Mouse (Mus musculus): ENCODE data around the gene Gm17728.
"Not testable (repeated sequence)": the region's sequence is repeated elsewhere in the genome, so short reads cannot be mapped to it uniquely, and the experiment has no call there.

Gene Gm17728

DNA sequence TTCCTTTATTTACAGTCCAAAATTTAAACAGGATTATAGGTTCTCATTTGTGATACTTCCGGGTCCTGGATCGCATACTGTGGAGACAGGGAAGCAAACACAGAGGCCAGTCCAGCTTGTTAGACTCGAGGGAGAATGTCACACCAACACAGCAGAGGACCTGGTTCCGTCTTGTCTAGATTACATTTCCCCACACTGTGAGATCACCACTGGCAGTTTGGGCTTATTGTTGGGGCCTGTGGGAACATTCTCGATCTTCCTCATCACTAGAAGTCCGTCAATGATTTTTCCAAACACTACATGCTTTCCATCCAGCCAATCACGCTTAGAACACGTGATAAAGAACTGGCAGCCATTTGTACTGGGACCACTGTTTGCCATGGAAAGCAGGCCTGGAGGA lies at the start of gene Gm17728:
Gene Gm17728, plus strand, starts transcription at position 301 of the 400 bp plus-strand sequence.
- not testable (repeated sequence) for DNase-seq (ENCODE audit: low read depth, low spot score)

DNA sequence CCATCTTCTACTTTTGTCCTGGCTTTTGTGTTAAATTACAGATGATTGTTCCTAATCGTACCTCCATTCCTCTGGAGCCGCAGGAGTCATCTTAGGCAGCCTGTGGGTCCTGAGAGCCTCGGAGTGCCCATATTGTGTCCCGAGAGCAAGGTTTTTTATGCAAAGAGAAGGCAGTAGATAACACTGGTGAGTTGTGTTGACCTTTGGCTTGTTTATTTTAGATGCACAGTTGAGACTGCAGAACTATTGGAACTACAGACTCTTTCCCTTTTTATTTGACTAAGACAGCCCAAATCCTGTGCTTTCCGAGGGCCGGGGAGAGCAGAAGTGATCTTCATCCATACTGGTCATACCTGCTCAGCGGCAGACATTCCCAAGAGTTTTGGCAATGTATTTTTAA lies 24.4 kb upstream of the Gm17728 start:
- no peak for DNase-seq (ENCODE audit: low read depth, low spot score)

DNA sequence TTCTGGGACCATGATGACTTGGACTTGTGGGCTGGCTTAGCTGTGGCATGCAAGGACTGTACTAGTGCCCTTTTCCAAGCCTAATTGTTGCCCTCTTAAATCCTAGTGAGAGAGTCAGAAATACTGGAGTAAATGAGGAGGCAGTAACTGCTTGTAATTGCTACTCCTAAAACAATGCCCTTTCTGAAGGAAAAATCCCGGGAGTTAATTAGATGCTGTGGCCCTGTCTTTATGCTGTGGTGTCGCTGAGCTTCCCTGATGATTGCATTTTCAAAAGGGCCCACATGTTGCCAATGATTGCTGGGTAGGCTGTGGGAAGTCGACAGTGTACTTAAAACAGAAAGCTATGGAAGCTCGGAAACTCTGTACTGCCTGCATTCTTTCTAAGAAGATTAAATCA lies 23.3 kb upstream of the Gm17728 start:
- no peak for DNase-seq (ENCODE audit: low read depth, low spot score)

DNA sequence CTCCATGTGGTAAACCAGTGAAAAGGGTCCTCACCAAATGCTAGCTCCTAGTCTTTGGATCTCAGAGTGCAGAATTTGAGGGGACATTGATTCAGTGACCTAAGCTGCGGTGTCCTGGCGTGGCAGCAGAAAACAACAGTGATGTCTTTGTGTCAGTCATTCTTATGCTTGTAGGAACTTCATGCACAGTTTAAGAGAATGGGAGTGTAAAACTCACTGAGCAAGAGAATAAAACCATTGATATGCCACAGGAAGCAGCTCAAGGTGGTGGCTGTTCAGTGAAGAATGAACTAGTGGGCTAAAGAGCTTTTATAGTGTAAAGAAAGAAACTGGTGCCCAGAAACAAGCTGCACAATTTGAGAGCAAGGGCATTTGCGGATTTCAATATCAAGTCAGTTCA lies 17.9 kb upstream of the Gm17728 start:
- DNase-seq (ENCODE audit: low read depth, low spot score): no peak

DNA sequence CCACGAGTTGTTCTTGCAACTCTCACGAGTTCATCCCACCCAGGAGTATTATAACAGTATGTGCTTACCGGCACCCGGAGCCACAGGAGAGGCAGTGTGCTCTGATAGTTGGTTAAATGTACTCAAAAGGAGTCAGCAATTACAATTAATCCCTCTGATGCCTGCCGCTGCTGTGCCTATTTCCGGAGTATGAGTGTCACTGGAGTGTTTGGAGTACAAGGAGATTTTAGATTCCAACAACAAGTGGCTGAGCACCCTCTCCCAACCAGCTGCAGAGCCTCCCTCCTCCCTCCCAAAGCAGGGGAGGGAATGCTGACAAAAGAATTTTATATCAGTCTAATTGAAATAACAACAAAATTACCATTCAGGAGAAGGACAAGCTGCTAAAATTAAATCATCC lies 14.2 kb upstream of the Gm17728 start:
- no peak for DNase-seq (ENCODE audit: low read depth, low spot score)

DNA sequence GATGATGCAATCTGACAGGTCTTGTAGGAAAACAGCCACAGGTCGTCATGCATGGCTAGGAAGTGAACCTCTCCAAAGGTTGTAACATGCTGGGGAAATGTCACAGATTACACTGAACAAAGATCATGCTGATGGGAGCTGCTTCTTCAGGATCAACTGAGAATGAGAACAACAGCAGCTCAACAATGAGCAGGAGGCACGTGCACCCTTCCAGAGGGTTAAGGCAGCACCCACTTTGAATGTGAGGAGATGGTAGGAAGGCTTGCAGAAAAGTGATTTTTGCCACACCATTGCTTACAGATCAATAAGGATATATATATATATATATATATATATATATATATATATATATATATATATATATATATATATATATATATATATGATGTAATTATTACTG lies 2.8 kb upstream of the Gm17728 start:
- no peak for DNase-seq (ENCODE audit: low read depth, low spot score)

DNA sequence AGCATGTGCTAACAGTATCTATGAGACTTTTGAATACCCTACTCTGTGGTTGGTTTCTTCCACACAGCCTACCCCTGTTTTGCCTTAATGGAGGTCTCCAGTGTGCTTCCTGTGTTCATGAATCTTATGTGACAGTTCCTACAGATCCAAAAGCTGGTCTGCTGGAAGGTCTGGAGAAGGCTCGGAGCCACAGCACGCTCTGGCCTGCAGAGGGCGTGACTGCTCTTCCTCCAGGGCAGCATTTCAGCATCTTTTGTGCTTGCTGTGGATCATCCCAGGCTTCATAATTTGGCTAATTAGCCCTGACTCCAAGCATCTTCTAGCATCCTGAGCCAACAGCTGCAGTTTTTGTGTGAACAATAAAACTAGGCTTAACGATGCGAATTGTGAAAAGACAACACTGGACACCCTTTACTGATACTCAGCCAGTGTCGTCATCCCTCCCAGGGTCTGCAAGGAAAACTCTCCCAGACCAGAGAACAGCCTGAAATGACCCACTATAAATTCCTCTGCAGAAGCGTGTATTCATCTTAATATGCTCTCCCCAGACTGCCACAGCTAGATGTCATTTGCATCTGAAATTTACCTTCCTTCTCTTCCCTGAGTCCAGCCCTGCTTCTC lies 6.6 kb downstream of the Gm17728 start:
- no peak for DNase-seq (ENCODE audit: low read depth, low spot score)

DNA sequence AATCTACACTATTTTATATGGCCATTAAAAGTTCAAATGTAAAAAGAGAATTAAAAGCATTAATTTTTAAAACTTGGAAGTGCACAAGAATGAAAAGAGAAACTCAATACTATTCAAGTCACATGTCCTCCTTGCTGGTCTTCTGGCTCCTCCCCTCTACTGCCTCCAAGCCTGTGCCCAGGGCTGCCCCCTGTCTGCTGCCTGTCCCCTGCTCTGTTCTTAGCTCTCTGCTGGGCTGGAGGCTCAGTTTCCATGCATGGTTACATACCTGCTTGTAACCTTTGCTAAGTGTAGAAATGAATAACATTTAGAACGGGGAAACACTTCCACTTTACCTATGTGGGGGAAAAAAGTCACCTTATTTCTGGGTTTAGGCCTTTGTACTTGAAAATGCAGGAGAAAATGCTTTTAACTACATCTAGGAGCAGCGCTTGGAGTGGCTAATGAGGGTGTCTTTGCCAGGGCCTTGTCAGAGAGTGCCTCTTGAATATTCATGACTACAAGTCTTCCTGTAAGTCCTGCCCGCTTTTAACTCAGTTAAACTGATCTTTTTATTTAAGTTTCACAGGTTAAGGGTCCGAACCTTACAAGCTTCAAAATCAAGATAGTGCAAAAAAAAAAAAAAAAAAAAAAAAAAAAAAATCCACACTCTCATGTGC lies 18.3 kb downstream of the Gm17728 start:
- no peak for DNase-seq (ENCODE audit: low read depth, low spot score)

DNA sequence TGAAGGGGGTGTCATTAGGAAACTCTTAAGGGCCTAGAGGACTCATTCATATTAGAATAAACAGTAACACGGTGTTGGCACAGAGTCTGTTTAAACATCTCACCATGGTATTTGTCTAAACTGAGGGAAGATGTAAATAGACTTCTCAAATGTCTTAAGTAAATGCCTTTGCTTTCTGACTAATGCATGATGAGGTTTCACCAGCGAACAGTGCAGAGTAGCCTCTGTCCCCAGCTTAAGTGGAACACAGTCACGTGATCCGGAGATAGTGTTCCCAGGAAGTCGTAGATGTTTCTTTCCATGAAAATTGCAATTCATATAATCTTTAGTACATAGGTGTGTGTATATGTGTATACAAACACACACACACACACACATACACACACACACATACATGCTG lies 34.5 kb downstream of the Gm17728 start:
- no peak for DNase-seq (ENCODE audit: low read depth, low spot score)

DNA sequence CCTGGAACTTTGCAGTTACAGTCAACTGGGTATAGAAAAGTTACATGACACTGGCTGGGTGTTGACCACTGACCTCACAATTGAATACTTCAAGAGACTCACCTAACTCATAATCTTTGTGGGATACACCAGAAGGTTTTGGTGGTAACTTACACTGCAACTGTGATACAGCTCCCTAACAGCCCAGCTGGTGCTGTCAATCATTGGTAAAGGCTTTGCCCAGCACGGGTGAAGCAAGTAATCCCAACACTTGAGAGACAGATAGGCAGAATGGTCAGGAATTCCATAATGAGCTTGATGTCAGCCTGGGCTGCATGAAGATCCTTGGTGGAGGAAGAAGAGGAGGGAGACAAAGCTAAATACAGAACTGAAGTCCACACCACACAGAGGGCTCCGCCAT lies 39.0 kb downstream of the Gm17728 start:
- no peak for DNase-seq (ENCODE audit: low read depth, low spot score)

All from CD4-positive, CD25-positive, alpha-beta regulatory T cell, adult 2 months (primary cell).